ENCODE assay signal across 8 mouse cellular contexts in the genomic region with DNA sequence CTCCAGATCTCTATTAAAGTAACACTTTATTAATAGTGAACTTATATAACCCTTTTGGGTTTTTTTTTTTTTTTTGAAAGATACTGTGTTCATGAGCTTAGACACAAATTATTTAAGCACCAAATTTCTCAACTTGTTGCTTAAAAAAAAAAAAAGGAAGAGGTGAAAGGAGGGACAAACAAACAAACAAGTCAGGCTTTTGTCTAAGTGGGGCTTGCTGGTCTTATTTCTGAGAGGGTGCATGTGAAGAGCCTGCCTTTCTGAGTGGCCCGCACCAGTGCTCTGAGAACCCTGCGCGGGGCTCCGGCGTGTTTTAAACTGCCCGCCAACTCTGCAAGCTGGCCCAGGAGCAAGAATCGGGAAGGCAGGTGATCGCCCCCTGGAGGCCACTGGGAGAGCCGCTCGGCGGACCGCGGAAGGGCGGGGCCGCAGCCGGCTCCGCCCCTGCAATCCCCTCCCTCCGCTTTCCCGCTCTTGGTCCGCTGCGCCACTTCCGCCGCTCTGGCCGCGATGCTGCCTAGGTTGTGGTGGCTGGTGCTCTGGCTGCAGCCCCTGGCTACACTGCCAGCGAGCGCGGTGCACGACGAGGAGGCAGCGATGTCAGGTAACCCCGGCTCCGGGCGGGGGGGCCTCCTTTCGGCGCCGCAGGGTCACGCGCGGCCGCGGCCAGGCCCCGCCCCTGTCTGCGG. TPM values are rescaled to one million over a fixed set of nuclear protein-coding genes. Genes with fewer than 3 reads are reported as not detected.
DNase-seq lines count a peak whose midpoint lies in the region; ATAC-seq lines count a peak whose summit lies in the region.

TSS of gene Nemp2 (plus strand) at position 456 of the 689 bp plus-strand sequence.

- WGBS in hindbrain, embryonic 14.5 days, result 0% methylated on average over 44 of the region's 44 CpGs

- peaks cover 14% of the 10 kb centered on the region; the same call in 1 of the 2 replicates for H3K4me1 ChIP-seq in hindbrain, embryonic 14.5 days (replicated peaks; ENCODE audit: control insufficient read depth, insufficient read depth, low read length)

- H3K4me3 ChIP-seq in hindbrain, embryonic 14.5 days (replicated peaks; ENCODE audit: low read length), result peak within 1 kb of the TSS; percentile 91

- peak within 1 kb of the TSS; percentile 56 for H3K4me2 ChIP-seq in hindbrain, embryonic 14.5 days (replicated peaks)

- H3K9ac ChIP-seq in hindbrain, embryonic 14.5 days, result peak within 1 kb of the TSS; percentile 92

- peak; percentile 94 for ATAC-seq in hindbrain, embryonic 14.5 days (ENCODE audit: low FRiP score)

- H3K27me3 ChIP-seq in hindbrain, embryonic 14.5 days (ENCODE audit: control insufficient read depth, insufficient read depth, low read length), result no peaks in the 10 kb centered on the region

- H3K9me3 ChIP-seq in hindbrain, embryonic 14.5 days (ENCODE audit: control insufficient read depth, low read length), result no peaks in the 10 kb centered on the region

- DNase-seq in T-cell, adult 2 months (ENCODE audit: low spot score), result peak; percentile 92
- DNase-seq in cerebellum, postnatal 25 days, result peak; percentile 96
- peak; percentile 87 to 89 for DNase-seq in frontal cortex, postnatal 25 days (ENCODE audit: low spot score in 2 of 2)
- peak; percentile 88 for DNase-seq in hindbrain, embryonic 14.5 days (ENCODE audit: low spot score)
- DNase-seq in layer of hippocampus, postnatal 36 days, result peak; percentile 91 to 93
- DNase-seq in lung, postnatal 25 days (ENCODE audit: low spot score), result peak; percentile 91
- peak; percentile 72 for DNase-seq in retina, adult 2 months (ENCODE audit: low read depth, low spot score)
- DNase-seq in thymus, postnatal 25 days, result peak; percentile 97

- H3K27ac ChIP-seq in hindbrain, embryonic 14.5 days, result peak within 1 kb of the TSS; percentile 89

- no peaks in the 10 kb centered on the region for H3K36me3 ChIP-seq in hindbrain, embryonic 14.5 days (replicated peaks; ENCODE audit: control insufficient read depth, insufficient read depth)

RNA-seq across cellular contexts. Expression of gene Nemp2, which starts in this region (rescaled TPM):
- 7.1 and 7.2 TPM in 2 replicates for polyA plus RNA-seq in hindbrain, embryonic 14.5 days (2014; fragmentation: Nextera tagmentation; extraction: Ambion mirVana)
- 1 to 10 TPM; 3.7 to 4.2 TPM for total RNA-seq in layer of hippocampus, postnatal 36 days (2021)

Comparison
In these comparisons a context has a peak if more than half of its experiments do, and no peak if none do; other contexts are left out.
1. Peak in every context shown above with its lines: DNase-seq, ATAC-seq, H3K4me3 ChIP-seq and H3K27ac ChIP-seq.